Mouse (Mus musculus) kidney, postnatal 36 days (tissue): ENCODE measurements around the gene Fam183b.
"Not testable (repeated sequence)": the region's sequence is repeated elsewhere in the genome, so short reads cannot be mapped to it uniquely, and the experiment has no call there.

ENCODE experiments used
- DNase-seq, 2 experiments: peaks; one replicate each; pipeline ENCODE4 v3.0.0; 2021 to 2022; ENCODE audit warnings: mixed read lengths in 2 of 2

The Fam183b gene

GRCm38 (mm10) chr11:58801558-58802228, at the start of gene Fam183b:
Gene Fam183b (minus strand): TSS chr11:58801960.
- no peak for DNase-seq

DNA sequence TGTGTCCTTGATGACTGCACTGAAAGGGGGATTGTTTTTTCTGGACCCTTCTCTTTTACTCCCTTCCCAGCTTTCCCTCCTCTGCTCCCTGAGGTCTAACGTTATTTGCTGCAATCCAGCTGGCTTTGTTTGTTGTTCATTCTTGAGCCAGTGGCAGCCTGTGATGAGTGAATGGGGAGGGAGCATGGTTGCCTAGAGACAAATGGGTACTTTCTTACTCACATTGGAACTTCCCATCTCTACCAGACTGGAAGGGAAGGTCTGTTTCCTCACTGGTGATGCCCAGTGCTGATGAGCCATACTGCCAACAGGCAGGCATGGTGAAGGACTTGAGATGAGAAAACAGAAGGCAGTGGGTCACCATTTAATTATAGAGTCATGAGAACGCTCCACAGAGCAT, 48.0 kb upstream of the Fam183b start:
- DNase-seq: no peak

- no peak for DNase-seq
These were observed 45.9 kb upstream of the Fam183b start for GRCm38 (mm10) chr11:58847636-58848035.

- peak; percentile 87 to 98 for DNase-seq
These were observed 45.2 kb upstream of the Fam183b start, which contains the start of gene Gm12258 for GRCm38 (mm10) chr11:58846919-58847461. Gene Gm12258 (plus strand): TSS chr11:58847158.

- not testable (repeated sequence) for DNase-seq
These were observed 37.2 kb upstream of the Fam183b start, which contains the start of gene Olfr311 for GRCm38 (mm10) chr11:58838951-58839350. Gene Olfr311 (plus strand): TSS chr11:58839251.

DNA sequence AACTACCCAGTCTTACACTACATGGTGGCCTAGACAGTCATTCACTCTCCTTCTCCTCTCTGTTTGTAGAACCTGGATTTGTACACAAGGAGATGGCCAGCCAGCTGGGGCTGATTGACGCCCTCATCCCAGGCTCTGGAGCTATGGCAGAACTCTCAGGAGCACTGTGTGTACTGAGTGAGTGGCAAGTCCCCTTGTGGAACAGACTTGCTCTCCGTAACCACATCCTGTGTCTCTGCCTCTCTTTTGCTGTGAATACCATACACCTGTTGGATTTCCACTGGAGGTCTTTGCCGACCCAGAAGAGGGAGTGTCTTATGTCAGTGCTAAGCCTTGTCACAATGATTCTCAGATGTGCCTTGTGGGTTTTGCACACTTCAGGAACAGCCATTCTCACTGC, 30.8 kb upstream of the Fam183b start:
- not testable (repeated sequence) for DNase-seq

DNA sequence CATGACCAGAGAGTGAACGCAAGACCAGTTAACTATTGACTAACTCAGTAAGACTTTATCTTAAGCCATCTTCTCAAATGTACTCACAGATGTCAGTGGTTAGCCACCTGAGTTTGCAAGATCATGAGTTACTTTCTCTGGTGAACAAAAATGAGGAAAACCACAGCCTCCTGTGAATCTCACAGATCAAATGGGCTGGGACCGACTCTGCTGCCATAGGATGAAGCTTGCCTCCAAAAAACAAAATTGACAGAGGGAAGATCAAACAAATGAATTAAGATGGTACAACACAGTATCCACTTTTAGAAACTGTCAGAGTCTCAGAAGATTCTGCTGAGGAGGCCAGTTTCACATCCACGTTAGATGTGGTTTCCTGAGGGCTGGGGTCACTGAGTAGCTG, 28.0 kb upstream of the Fam183b start:
- DNase-seq: no peak

- DNase-seq: not testable (repeated sequence)
These were observed 27.2 kb upstream of the Fam183b start, which contains the start of gene Olfr312 for GRCm38 (mm10) chr11:58828937-58829336. Gene Olfr312 (plus strand): TSS chr11:58829237.

DNA sequence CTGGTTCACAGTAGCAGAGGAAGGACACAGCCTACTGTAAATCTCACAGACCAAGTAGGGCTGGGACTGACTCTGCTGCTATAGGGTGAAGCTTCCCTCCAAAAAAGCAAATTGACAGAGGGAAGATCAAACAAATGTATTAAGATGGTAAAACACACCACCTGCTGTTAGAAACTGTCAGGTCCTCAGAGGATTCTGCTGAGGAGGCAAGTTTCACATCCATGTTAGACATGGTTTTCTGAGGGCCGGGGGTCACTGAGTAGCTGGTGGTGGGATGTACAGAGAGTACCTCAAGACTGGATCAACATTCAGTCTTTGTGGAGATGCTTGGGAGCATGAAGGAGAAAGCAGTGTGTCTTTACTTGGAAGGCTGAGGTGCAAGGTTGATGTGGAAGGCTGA, 13.9 kb upstream of the Fam183b start:
- no peak for DNase-seq

GRCm38 (mm10) chr11:58814700-58815099, 12.9 kb upstream of the Fam183b start, which contains the start of gene Olfr313:
Gene Olfr313 (plus strand): TSS chr11:58815000.
- DNase-seq: not testable (repeated sequence)

DNA sequence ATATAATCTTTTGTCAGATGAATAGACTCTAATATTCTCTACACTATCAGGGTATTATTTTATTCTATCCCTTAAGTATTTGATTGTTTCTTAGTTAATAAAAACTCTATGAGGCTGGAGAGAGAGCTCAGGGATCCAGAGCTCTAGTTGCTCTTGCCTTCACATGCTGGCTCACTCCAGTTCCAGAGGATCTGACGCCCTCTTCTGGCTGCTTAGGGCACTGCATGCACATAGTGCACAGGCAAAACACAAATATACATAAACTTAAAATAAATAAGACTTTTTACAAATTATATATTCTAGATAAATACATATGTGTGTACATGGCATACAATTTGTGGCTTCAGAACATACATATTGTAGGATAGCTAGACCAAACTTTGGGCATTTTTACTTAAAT, 10.2 kb upstream of the Fam183b start:
- peak in 1 of 2 experiments; percentile 11 for DNase-seq

- DNase-seq: no peak
These were observed 2.6 kb upstream of the Fam183b start for GRCm38 (mm10) chr11:58804393-58804792.

- DNase-seq: no peak
These were observed 2.1 kb upstream of the Fam183b start for GRCm38 (mm10) chr11:58803871-58804270.

DNA sequence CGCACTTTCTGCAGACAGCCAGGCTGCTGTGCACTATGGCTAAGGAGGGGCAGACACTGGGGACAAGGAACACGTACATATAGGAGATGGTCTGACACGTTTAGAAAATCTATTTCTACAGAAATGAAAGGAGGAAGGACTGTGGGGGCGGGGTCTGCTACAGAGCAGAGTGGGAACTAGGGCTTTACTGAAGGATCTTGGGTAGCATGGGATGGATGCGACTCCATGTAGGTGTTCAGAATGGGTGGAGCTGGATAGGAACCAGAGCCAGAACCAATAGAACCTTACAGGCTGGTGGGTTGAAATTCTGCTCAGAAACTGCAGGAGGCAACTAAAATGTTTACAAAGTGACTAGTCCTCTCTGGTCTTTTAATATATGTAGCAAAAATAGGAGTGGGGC, 2.0 kb downstream of the Fam183b start:
- no peak for DNase-seq

DNA sequence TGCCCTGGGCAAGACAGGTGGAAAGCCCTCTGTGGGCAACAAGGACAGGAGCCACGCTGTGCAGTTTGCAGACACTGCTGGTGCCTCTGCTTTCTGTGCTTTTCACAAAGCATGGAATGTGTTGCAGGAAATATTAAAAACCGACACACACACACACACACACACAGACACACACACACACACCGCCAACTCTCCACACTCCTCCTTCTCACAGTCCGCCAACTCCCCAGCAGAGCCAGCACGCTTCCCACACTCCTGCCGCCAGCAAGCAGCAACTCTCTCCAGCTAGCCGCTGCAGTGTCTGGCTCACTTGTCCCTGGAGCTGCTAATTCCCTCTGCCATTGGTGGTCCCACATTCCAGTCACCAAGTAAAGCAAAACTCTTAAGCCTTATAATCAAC, 4.9 kb downstream of the Fam183b start:
- no peak for DNase-seq

GRCm38 (mm10) chr11:58795856-58796255, 5.9 kb downstream of the Fam183b start:
- DNase-seq: no peak

- DNase-seq: no peak
These were observed 11.1 kb downstream of the Fam183b start for GRCm38 (mm10) chr11:58790646-58791045.

DNA sequence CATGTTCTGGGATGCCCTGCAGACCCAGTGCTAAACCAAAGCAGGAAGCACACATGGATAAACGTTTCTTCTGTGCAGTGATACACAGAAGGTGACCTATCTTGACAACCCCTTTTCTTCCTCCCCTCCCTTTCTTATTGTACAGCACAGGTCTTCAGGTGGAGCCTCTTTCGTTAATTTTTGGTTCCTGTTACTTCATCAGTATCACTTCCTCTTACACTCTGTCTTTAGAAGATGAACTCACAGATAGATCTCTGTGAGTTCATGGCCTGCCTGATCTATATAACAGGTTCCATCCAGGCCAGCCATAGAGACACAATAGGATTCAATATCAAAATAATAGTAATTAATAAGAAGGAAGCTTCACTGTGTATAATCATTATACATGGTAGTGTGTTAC, 11.7 kb downstream of the Fam183b start:
- DNase-seq: no peak

DNA sequence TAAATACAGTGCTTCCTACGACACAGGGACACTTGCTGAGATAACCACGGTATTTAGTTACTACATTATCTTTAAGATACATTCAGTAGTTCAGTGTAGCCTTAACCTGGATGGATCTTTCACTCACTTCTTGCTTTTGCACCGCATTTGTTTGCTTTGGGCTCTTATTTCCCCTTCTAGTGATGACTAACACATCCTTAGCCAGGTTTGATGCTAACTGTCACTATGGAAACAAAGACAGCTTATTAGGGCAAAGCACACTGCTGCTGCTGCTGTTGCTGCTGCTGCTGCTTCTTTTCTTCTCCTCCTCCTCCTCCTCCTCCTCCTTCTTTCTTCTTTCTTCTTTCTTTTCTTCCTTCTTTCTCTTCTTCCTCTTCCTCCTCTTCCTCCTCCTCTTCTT, 12.2 kb downstream of the Fam183b start:
- DNase-seq: no peak

GRCm38 (mm10) chr11:58788346-58788745, 13.4 kb downstream of the Fam183b start:
- no peak for DNase-seq

- DNase-seq: no peak
These were observed 14.1 kb downstream of the Fam183b start for GRCm38 (mm10) chr11:58787651-58788050.

DNA sequence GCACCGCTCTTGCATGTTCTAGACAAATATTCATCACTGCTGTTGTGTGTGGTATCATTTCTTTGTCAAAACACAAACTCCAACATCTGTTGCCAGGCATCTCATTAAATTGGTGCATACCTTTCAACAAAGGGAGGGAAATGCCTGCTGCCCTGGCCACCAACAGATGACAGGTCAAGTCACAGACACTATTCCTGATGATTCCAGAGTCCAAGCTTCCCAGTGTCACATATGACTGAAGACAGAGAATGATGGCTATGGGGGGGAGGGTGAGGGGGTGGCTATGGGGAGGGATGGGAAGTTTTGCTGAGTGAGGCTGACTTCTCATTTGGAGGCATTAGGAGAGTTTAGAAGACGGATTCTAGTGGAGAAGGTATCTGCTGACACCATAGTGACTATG, 17.6 kb downstream of the Fam183b start:
- DNase-seq: no peak

DNA sequence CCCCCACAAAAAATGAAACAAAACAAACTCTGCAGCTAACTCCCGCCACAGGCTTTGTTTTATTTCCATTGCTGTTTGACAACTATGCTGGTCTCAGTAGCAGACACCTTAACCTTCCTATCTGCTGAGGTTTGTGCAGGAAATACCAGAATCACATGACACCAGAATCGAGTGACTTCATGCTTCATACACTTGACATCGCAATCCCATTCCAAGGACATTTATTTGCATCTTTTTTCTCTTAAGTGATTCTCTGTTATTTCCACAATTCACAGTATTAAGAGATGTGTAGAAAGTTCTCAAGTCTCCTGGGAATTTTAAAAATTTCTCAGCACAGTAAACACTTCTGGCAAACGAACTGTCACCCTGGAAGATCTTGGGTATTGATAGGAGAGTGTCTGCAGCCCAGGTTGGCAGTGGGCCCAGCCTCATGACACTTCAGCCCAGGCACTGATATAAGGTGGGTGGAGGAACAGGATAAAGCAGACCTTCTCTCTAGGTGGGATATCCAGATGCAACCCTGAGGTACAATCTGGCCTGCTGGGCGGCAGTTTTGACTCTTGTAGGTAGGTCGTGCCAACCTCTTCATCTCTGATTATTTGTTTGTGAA, 19.2 kb downstream of the Fam183b start, which contains the start of gene Olfr314:
Gene Olfr314 (plus strand): TSS at position 473 of the 610 bp plus-strand sequence.
- DNase-seq: no peak

DNA sequence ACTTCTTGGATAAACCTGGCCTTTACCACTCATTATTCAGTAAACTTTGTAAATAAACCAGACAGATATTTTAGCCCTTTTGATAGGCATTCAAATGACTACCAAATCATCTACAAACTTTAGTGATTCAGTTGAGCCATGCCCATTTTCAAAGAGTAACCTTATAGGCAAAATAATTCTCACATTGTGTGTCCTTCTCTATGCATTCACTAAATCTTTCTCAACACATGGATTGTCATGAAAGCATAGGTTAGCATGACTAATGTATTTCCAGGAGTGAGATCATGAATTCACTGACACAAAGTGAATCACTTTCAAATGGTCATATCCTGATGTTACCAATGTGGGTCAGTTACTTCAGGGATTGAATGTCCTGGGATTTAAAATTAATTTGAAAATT, 28.9 kb downstream of the Fam183b start, which contains the start of gene Olfr315:
Gene Olfr315 (plus strand): TSS at position 301 of the 400 bp plus-strand sequence.
- no peak for DNase-seq
